Mouse (Mus musculus) heart, postnatal 36 days (tissue): ENCODE measurements around the gene Cacnb4. TPM values are rescaled to one million over a fixed set of nuclear protein-coding genes. Genes with fewer than 3 reads are reported as not detected.

ENCODE experiments used
- DNase-seq, 2 experiments: peaks; one replicate each; pipeline ENCODE4 v3.0.0; 2021 to 2022
- intact Hi-C: fragments of 180-260 bp; cut with DNase I; formaldehyde crosslinking; loops from one replicate; pipeline ENCODE4 v1.15.1; 2025
- total RNA-seq, 2 experiments: library from RNA; stranded (reverse); gene quantifications; 2 replicates each; pipeline ENCODE4 v1.2.3; 2021

The Cacnb4 gene
- total RNA-seq, result under 1 TPM; 0.53 to 0.62 TPM

- intact Hi-C loops, result loop anchor here (5.0 kb wide), 1 partner anchor 44 kb away; no protein-coding TSS in a partner anchor
- peak; percentile 15 to 44 for DNase-seq
Measured at GRCm38 (mm10) chr2:52676023-52676912, at the start of gene Cacnb4. Cacnb4 (minus strand) TSS chr2:52676831.

- DNase-seq, result no peak
- intact Hi-C loops, result no loop called here
Measured at GRCm38 (mm10) chr2:52720231-52721025, 43.8 kb upstream of the Cacnb4 start.

- no peak for DNase-seq
- intact Hi-C loops, result no loop called here
Measured at GRCm38 (mm10) chr2:52717076-52717475, 40.4 kb upstream of the Cacnb4 start.

GRCm38 (mm10) chr2:52715538-52715937 lies 38.9 kb upstream of the Cacnb4 start:
- intact Hi-C loops, result no loop called here
- no peak for DNase-seq

- DNase-seq, result no peak
- intact Hi-C loops, result no loop called here
Measured at GRCm38 (mm10) chr2:52714111-52714510, 37.5 kb upstream of the Cacnb4 start.

GRCm38 (mm10) chr2:52710804-52711203 lies 34.2 kb upstream of the Cacnb4 start:
- no peak for DNase-seq
- intact Hi-C loops, result no loop called here

GRCm38 (mm10) chr2:52709417-52709816 lies 32.8 kb upstream of the Cacnb4 start:
- no peak for DNase-seq
- intact Hi-C loops, result no loop called here

GRCm38 (mm10) chr2:52701368-52702036 lies 24.9 kb upstream of the Cacnb4 start:
- intact Hi-C loops, result no loop called here
- no peak for DNase-seq

GRCm38 (mm10) chr2:52700352-52700751 lies 23.7 kb upstream of the Cacnb4 start:
- intact Hi-C loops, result no loop called here
- no peak for DNase-seq

GRCm38 (mm10) chr2:52694604-52695003 lies 18.0 kb upstream of the Cacnb4 start:
- DNase-seq, result no peak
- intact Hi-C loops, result no loop called here

GRCm38 (mm10) chr2:52691745-52692144 lies 15.1 kb upstream of the Cacnb4 start:
- no peak for DNase-seq
- intact Hi-C loops, result no loop called here

- no peak for DNase-seq
- intact Hi-C loops, result no loop called here
Measured at GRCm38 (mm10) chr2:52686601-52687000, 10.0 kb upstream of the Cacnb4 start.

- DNase-seq, result no peak
- intact Hi-C loops, result loop anchor here (5.0 kb wide), 1 partner anchor 45 kb away; no protein-coding TSS in a partner anchor
Measured at GRCm38 (mm10) chr2:52677589-52677988, 958 bp upstream of the Cacnb4 start.

- no peak for DNase-seq
Measured at GRCm38 (mm10) chr2:52676913-52677303, 277 bp upstream of the Cacnb4 start.

GRCm38 (mm10) chr2:52675278-52675987 lies 1.2 kb downstream of the Cacnb4 start:
- intact Hi-C loops, result loop anchor here (5.0 kb wide), 1 partner anchor 43 kb away; no protein-coding TSS in a partner anchor
- peak in 1 of 2 experiments; percentile 7 for DNase-seq

More at GRCm38 (mm10) chr2:52676913-52677303, 277 bp upstream of the Cacnb4 start:
- intact Hi-C loops, result loop anchor here (5.0 kb wide), 1 partner anchor 45 kb away; no protein-coding TSS in a partner anchor

GRCm38 (mm10) chr2:52674886-52675277 lies 1.7 kb downstream of the Cacnb4 start:
- intact Hi-C loops, result loop anchor here (5.0 kb wide), 1 partner anchor 43 kb away; no protein-coding TSS in a partner anchor
- DNase-seq, result peak; percentile 14 to 24

- DNase-seq, result no peak
- intact Hi-C loops, result no loop called here
Measured at GRCm38 (mm10) chr2:52673172-52673571, 3.5 kb downstream of the Cacnb4 start.

GRCm38 (mm10) chr2:52670733-52671132 lies 5.9 kb downstream of the Cacnb4 start:
- DNase-seq, result no peak
- intact Hi-C loops, result no loop called here

- intact Hi-C loops, result no loop called here
- no peak for DNase-seq
Measured at GRCm38 (mm10) chr2:52668480-52668879, 8.2 kb downstream of the Cacnb4 start.

GRCm38 (mm10) chr2:52656722-52657121 lies 19.9 kb downstream of the Cacnb4 start:
- intact Hi-C loops, result no loop called here
- no peak for DNase-seq
